Mouse (Mus musculus) neutrophil, adult 83 days (primary cell): Measurements from ENCODE around the gene Dlgap4. TPM values are rescaled to one million over a fixed set of nuclear protein-coding genes. Genes with fewer than 3 reads are reported as not detected.

Experiments used
- total RNA-seq, 2 experiments: library from RNA; stranded (reverse); gene quantifications; one replicate each; pipeline ENCODE4 v1.2.4; 2023

Gene Dlgap4
- total RNA-seq = 10 to 100 TPM; 65.3 to 76.8 TPM

DNA sequence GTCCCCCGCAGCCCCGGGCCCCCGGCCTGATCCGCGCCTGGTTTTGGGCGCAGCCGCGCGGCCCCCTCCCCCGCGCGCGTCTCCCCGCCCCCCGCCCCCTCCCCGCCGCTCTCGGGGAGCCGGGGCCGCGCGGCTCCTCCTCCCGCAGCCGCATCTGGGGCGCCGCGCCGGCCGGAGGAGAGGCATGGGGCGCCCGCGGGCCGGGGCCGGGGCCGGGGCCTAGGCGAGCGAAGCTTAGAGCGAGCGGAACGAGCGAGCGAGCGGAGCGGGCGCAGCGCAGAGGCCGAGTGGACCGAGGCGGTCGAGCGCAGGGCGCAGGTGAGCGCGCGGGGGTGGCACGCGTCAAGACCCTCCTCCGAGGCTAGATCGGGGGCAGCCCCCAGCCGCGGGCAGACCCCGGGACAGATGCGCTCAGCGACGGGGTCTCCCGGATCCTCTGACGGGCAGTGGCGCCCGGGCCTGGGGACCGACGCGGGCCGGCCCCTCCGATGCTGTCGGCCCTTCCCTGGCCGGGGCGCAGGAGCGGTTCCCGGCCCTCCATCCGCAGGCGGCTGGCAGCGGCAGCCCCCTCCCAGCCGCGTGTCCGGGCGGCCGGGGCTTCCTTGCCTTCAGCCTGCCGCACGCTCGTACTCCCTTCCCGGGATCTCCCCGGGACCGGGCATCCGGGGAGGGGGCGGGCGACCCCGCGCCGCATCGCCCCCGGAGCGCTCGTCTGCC, at the start of gene Dlgap4:
Gene Dlgap4, plus strand, starts transcription at position 165 of the 717 bp plus-strand sequence.

DNA sequence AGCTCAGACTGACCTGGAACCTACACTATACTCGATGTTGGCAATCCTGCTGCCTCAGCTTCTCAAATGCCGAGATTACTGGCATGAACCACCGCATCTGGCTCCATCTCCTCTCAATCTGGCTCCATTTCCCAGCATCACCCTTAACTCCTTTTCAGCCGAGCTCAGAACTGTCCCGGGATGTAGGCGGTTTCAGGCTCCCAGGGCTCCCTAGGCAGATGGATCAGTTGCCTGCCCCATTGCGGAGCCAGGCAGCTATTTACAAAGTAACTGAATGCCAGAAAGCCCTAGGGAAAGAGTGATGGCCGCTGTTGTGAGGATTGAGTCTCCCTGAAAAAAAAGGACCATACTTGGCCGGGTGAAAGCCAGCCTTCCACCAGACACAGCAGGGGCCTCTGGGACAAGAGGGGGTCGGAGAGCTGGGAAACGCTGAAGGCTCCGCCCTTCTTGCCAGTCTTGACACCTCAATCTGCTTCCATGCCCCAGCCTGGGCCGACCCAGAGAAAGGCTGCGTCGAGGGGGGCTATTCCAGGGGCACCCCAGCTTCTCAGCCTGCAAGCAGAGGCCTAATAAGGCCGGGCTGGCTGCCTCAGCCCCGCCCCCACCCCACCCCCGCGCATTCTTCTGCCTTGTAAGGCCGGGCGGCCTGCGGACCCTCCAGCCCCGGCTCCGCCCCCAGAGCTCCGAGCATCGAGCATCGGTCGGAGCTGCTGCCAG, 161.4 kb downstream of the Dlgap4 start, which contains the start of gene Myl9:
Gene Myl9, plus strand, starts transcription at position 683 of the 717 bp plus-strand sequence.

Other genes starting within 250 kb of the Dlgap4 start
- under 1 TPM; 0.31 to 0.57 TPM for gene Epb41l1, start 192.8 kb upstream of the Dlgap4 start, total RNA-seq
- 10 to 100 TPM; 11.7 to 12.5 TPM for gene Aar2, start 66.1 kb upstream of the Dlgap4 start, total RNA-seq
- under 1 TPM in 1 of 2 experiments, not detected in 1; 0.46 TPM for gene Myl9, start 161.7 kb downstream of the Dlgap4 start, total RNA-seq
- gene Tgif2, start 226.3 kb downstream of the Dlgap4 start, total RNA-seq = 10 to 100 TPM in 1 of 2 experiments, 1 to 10 TPM in 1; 8.0 to 10.5 TPM
- 1 to 10 TPM; 3.3 to 4.6 TPM for gene 4930518I15Rik, start 244.2 kb downstream of the Dlgap4 start, total RNA-seq
- gene Rab5if, start 249.4 kb downstream of the Dlgap4 start, total RNA-seq = 100 to 1,000 TPM; 281 to 290 TPM